Mouse (Mus musculus): ENCODE measurements around the gene Gm29797. TPM values are rescaled to one million over a fixed set of nuclear protein-coding genes. Genes with fewer than 3 reads are reported as not detected.

Gm29797 gene
- total RNA-seq, 2 experiments from 2014 or later, result not detected

- intact Hi-C loops (cut with DNase I), result no loop called here
- TF ChIP-seq CTCF (IDR thresholded peaks at IDR 0.05), result no peak
Observed at GRCm38 (mm10) chr2:181691571-181691970, 34.7 kb downstream of the Gm29797 start.

GRCm38 (mm10) chr2:181692304-181692703, 35.5 kb downstream of the Gm29797 start:
- H3K4me3 ChIP-seq, result no peak overlapping the region; the same call in 1 of the 2 replicates
- DNase-seq, result no peak
- TF ChIP-seq CTCF (IDR thresholded peaks at IDR 0.05), result no peak
- no peak overlapping the region for H3K27ac ChIP-seq
- intact Hi-C loops (cut with DNase I), result no loop called here

More at GRCm38 (mm10) chr2:181691571-181691970, 34.7 kb downstream of the Gm29797 start:
- Histone ChIP-seq H3K4me3 (peak overlapping the region; percentile 19), H3K27ac (no peak overlapping the region)
- DNase-seq, result no peak

DNA sequence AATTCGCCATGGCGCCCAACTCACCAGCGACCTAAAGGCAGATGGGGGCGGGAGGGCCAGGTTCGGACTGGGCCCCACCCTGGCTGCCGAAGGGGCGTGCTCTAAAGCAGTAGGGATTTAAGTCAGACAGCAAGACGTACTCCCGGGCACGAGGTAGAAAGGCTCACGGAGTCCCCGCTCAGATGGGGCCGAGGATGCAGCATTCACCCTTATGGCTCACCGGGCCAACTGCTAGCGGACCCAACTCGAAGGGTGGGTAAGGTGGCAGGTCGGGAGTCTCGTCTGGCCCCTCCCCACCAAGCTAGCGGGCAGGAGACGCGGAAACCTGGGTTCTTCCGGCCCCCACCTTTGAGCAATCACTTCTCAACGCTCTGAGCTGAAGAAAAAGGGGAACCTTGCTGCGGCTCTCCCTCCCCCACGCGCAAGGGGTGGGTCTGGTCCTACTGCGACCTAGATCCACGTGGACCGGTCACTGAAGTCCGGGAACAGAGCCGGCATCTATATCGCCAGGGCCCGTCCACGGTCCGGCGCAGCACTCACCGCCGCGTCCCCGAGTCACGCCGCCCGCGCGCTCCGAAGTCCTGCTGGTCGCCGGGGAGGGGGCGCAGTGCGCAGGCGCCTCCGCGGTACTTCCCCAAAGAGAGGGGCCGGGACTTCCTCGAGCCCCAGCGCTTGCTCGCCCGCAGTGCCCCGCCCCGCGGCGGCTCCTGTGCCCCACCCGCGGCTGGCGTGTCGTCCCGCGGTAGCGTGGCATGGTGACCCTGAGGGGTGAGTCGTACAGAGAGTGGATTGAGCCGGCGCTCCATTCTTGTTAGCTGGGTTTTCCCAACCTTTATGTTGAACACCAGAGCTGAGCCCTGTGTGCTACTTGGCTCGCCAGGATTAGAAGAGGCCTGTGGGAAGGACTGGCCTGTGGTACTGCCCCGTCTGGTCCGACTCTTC, 36.8 kb downstream of the Gm29797 start, which contains the start of gene Rgs19:
Gene Rgs19, minus strand, starts transcription at position 639 of the 942 bp plus-strand sequence.
- TF ChIP-seq CTCF (IDR thresholded peaks at IDR 0.05), result no peak
- intact Hi-C loops (cut with DNase I), result no loop called here
- Histone ChIP-seq H3K27ac (peak within 1 kb of the TSS; percentile 82), H3K4me3 (peak within 1 kb of the TSS; percentile 79)
- peak; percentile 90 for DNase-seq

- Histone ChIP-seq H3K27ac (no peak overlapping the region), H3K4me3 (no peak overlapping the region)
- no peak for DNase-seq
- no peak for TF ChIP-seq CTCF (IDR thresholded peaks at IDR 0.05)
- intact Hi-C loops (cut with DNase I), result no loop called here
Observed at GRCm38 (mm10) chr2:181694581-181694980, 37.7 kb downstream of the Gm29797 start.

DNA sequence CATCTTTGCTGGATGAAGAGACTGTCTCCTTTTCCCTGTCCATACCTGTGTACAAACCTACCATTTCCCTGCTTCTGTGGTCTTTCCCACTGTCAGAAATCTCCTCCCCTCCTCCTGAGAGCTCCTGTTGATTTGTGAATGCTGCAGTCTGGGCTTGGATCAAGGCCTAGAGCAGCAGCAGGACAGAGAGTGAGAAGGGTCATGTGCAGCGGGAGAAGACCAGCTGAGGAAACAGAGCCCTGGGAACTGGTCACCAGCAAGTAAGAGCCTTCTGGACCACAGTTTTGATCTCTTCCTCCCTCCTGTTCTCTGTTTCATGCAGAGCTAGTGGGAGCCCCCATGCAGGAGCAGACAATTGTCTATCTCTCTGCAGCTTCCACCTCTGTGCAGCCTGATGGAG, 38.9 kb downstream of the Gm29797 start:
- intact Hi-C loops (cut with DNase I), result no loop called here
- Histone ChIP-seq H3K27ac (no peak overlapping the region), H3K4me3 (no peak overlapping the region)
- DNase-seq, result no peak
- no peak for TF ChIP-seq CTCF (IDR thresholded peaks at IDR 0.05)

- no peak overlapping the region for H3K27ac ChIP-seq
- H3K4me3 ChIP-seq, result no peak overlapping the region
- DNase-seq, result no peak
- no peak for TF ChIP-seq CTCF (IDR thresholded peaks at IDR 0.05)
- intact Hi-C loops (cut with DNase I), result no loop called here
Observed at GRCm38 (mm10) chr2:181696801-181697420, 40.1 kb downstream of the Gm29797 start.

DNA sequence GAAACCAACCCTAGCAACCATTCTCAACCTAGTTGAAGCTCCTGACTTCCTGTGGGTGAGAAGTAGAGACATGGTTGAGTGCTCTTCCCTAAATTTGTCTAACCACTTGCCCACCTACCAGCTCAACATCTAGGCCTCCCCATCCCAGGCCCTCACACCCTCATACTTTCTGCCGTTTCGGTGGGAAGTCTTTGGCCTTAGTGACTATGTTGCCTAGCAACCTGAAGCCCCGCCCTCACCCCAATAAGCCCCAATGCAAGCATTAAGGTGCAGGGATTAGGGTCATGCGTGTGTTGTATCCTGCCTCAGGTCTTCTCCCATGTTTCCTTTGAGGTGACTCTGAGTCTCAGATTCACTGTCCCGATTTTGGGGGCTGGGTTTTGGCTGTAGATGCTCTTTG, 41.4 kb downstream of the Gm29797 start, which contains the start of gene Lkaaear1:
Gene Lkaaear1, minus strand, starts transcription at position 202 of the 400 bp plus-strand sequence.
- no peak for DNase-seq
- no peak for TF ChIP-seq CTCF (IDR thresholded peaks at IDR 0.05)
- Histone ChIP-seq H3K27ac (no peak within 1 kb of the TSS), H3K4me3 (no peak within 1 kb of the TSS)
- intact Hi-C loops (cut with DNase I), result no loop called here

DNA sequence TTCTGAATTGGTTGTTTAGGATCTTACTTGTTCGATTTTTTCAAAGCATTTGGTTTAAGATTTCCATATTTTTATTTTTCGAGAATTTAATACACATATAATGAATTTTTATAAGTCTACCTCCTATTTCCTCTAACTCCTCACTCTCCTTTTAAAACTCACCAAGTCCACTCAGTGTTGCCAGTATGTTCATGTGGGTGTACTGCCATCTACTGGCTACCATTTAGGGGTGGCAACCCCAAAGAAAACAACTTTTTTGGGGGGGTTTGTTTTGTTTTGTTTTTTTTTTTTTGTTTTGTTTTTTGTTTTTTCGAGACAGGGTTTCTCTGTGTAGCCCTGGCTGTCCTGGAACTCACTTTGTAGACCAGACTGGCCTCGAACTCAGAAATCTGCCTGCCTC, 49.8 kb downstream of the Gm29797 start:
- TF ChIP-seq CTCF (IDR thresholded peaks at IDR 0.05), result peak; percentile 63
- Histone ChIP-seq H3K27ac (no peak overlapping the region), H3K4me3 (no peak overlapping the region)
- intact Hi-C loops (cut with DNase I), result loop anchor here (5.0 kb wide), 1 partner anchor 49 kb away; the partner anchor contains the start of gene Gm29797
- no peak for DNase-seq

Other genes starting within 250 kb of the Gm29797 start
- gene Zbtb46, start 197.6 kb upstream of the Gm29797 start, total RNA-seq (2021), result 1 to 10 TPM; 4.9 to 6.7 TPM
- not detected for gene Abhd16b, start 163.8 kb upstream of the Gm29797 start, total RNA-seq (2021)
- gene Tpd52l2, start 159.9 kb upstream of the Gm29797 start, total RNA-seq (2021), result 10 to 100 TPM; 47.0 to 52.5 TPM
- 10 to 100 TPM; 43.7 to 46.6 TPM for gene Dnajc5, start 136.5 kb upstream of the Gm29797 start, total RNA-seq (2021)
- 10 to 100 TPM; 26.1 to 29.1 TPM for gene Uckl1, start 72.1 kb upstream of the Gm29797 start, total RNA-seq (2021)
- gene Prpf6, start 65.2 kb upstream of the Gm29797 start, total RNA-seq (2021), result 10 to 100 TPM; 31.1 to 36.5 TPM
- gene Zfp512b, start 64.2 kb upstream of the Gm29797 start, total RNA-seq (2021), result 10 to 100 TPM; 17.6 to 20.3 TPM
- 1 to 10 TPM; 1.5 to 1.7 TPM for gene Samd10, start 57.8 kb upstream of the Gm29797 start, total RNA-seq (2021)
- gene Sox18, start 14.6 kb downstream of the Gm29797 start, total RNA-seq (2021), result 10 to 100 TPM; 10.4 to 15.3 TPM
- 1 to 10 TPM; 6.9 to 7.6 TPM for gene Tcea2, start 23.3 kb downstream of the Gm29797 start, total RNA-seq (2021)
- gene Rgs19, start 36.9 kb downstream of the Gm29797 start, total RNA-seq (2021), result 1 to 10 TPM; 2.7 to 2.8 TPM
- gene Lkaaear1, start 41.4 kb downstream of the Gm29797 start, total RNA-seq (2021), result not detected
- gene Oprl1, start 58.0 kb downstream of the Gm29797 start, total RNA-seq (2021), result not detected
- gene Myt1, start 106.3 kb downstream of the Gm29797 start, total RNA-seq (2021), result not detected
- gene Pcmtd2, start 180.8 kb downstream of the Gm29797 start, total RNA-seq (2021), result 10 to 100 TPM; 37.2 to 47.1 TPM
- 10 to 100 TPM in 1 of 2 experiments, 1 to 10 TPM in 1; 9.4 to 10.0 TPM for gene Polr3k, start 207.3 kb downstream of the Gm29797 start, total RNA-seq (2021)